Mouse (Mus musculus): Measurements from ENCODE around the gene Olfr12. TPM values are rescaled to one million over a fixed set of nuclear protein-coding genes. Genes with fewer than 3 reads are reported as not detected.

The Olfr12 gene
- polyA plus RNA-seq (2016; fragmentation: Nextera tagmentation; extraction: Ambion mirVana) = 0.18 TPM in 1 of 2 replicates, not detected in the other

DNA sequence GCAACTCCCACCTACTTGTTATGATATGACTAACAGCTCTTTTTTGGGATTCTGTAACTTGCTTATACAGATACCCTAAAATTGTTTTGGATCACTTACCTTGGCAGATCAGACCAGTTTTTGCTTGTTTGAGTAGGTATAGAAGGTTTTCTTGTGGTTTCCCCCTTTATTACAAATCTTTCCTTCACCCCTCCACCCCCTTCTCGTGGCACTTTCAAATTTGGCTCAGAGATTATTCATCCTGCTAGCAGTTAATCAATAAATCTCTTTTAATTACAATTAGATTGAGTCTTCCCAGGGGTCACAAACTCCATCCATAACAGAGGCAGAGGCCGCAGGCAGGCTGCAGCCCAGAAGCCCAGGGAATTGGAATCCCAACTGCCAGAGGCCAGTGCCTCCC lies at the start of gene Olfr12:
Gene Olfr12, plus strand, starts transcription at position 301 of the 400 bp plus-strand sequence.
- Histone ChIP-seq H3K4me3 (no peak within 1 kb of the TSS), H3K36me3 (no peaks in the 10 kb centered on the region), H3K27ac (no peak within 1 kb of the TSS), H3K27me3 (ENCODE audit: insufficient read depth, poor library complexity, severe bottlenecking) (peaks cover under 1% of the 10 kb centered on the region; the same call in 1 of the 2 replicates), H3K9me3 (no peaks in the 10 kb centered on the region), H3K4me1 (replicated peaks) (no peaks in the 10 kb centered on the region)
- WGBS = 65% methylated on average over 2 of the region's 2 CpGs
- DNase-seq (ENCODE audit: low spot score) = no peak

DNA sequence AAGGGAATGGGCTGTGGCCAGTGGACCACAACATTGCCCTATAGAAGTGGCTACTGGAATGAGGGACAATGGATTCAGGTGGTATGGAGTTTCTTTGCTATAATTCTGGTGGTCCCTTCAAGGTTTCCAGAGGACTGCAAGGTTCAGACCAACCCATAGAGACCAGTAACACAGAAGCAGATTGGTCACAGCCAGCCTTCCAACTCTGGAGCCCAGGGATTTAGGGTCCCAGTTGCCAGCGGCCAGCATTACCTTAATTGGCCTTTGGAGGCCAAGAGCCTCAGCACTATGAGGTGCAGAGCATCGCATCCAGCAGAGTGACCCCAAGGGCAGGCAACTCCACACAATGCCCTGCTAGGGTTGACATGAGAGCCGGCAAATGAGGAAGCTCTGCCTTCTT lies 46.6 kb upstream of the Olfr12 start, which contains the start of gene Olfr1413:
Gene Olfr1413, plus strand, starts transcription at position 301 of the 400 bp plus-strand sequence.
- Histone ChIP-seq H3K36me3 (no peaks in the 10 kb centered on the region), H3K9me3 (no peaks in the 10 kb centered on the region), H3K4me3 (no peak within 1 kb of the TSS), H3K27me3 (ENCODE audit: insufficient read depth, poor library complexity, severe bottlenecking) (no peaks in the 10 kb centered on the region), H3K27ac (no peak within 1 kb of the TSS), H3K4me1 (replicated peaks) (no peaks in the 10 kb centered on the region)
- DNase-seq (ENCODE audit: low spot score) = no peak
- WGBS = 93% methylated on average over 3 of the region's 3 CpGs

DNA sequence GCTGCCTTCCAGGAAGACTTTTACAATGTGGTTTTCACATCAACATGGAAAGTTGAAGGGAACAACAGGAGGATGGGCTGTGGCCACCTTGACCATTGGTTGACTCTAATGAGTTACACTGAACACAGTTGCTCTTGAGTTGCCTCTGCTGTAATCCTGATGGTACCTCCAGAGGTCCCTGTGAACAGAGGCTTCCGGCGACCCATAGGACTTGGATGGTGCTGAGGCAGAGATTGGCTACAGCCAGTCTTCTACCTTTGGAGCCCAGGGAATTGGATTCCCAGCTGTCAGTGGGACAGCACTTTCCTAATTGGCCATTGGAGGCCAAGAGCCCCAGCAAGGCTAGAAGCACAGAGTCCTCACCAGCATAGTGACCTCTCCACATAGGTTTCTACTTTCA lies 32.1 kb upstream of the Olfr12 start, which contains the start of gene Olfr1412:
Gene Olfr1412, plus strand, starts transcription at position 301 of the 400 bp plus-strand sequence.
- Histone ChIP-seq H3K9me3 (no peaks in the 10 kb centered on the region), H3K27me3 (ENCODE audit: insufficient read depth, poor library complexity, severe bottlenecking) (no peaks in the 10 kb centered on the region), H3K4me3 (no peak within 1 kb of the TSS), H3K36me3 (no peaks in the 10 kb centered on the region), H3K27ac (no peak within 1 kb of the TSS), H3K4me1 (replicated peaks) (no peaks in the 10 kb centered on the region)
- DNase-seq (ENCODE audit: low spot score) = no peak
- WGBS = 83% methylated on average over 2 of the region's 2 CpGs

DNA sequence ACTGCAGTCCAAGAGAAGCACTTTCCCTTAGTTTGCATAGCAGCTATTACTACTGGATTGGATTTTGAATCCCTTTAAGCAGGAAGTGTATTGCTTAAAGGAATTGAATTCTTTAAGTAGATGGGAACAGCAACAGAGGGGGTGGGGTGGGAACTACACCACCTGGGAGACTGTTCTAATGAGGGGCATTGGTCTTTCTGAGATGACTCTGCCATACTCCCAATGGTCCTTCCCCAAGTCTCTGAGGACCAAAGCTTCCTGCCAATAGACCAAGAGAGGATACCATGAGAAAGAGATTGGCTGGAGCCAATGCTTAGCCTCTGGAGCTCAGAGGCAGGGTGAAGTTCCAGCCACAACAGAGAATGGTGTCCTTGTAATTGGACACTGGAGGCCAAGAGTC lies 23.5 kb upstream of the Olfr12 start, which contains the start of gene Olfr1411:
Gene Olfr1411, plus strand, starts transcription at position 301 of the 400 bp plus-strand sequence.
- H3K36me3 ChIP-seq = no peaks in the 10 kb centered on the region
- H3K9me3 ChIP-seq = no peaks in the 10 kb centered on the region
- no peak within 1 kb of the TSS for H3K4me3 ChIP-seq
- no peak for DNase-seq (ENCODE audit: low spot score)
- H3K27me3 ChIP-seq (ENCODE audit: insufficient read depth, poor library complexity, severe bottlenecking) = no peaks in the 10 kb centered on the region
- H3K27ac ChIP-seq = no peak within 1 kb of the TSS
- H3K4me1 ChIP-seq (replicated peaks) = no peaks in the 10 kb centered on the region

DNA sequence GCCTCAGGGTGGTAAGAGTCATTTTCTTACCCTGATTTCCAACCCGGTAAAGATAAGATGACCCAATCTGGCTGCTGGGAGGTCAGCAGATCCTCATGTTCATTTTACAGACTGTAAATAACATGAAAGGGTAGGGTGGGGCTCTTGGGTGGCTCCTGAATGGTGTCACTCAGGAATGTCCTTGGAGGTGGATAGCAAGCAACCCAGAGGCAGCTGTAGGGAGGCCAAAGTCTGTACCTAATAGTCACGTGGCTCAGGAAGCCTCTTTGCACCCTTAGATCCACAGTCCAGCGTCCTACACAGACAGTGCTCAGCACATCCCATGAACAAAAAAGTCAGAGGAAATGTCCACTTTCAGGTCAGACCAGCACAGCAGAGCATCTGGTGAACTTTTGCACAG lies 21.6 kb upstream of the Olfr12 start:
- H3K27me3 ChIP-seq (ENCODE audit: insufficient read depth, poor library complexity, severe bottlenecking) = no peaks in the 10 kb centered on the region
- H3K27ac ChIP-seq = no peak overlapping the region
- no peak overlapping the region for H3K4me3 ChIP-seq
- no peaks in the 10 kb centered on the region for H3K9me3 ChIP-seq
- H3K36me3 ChIP-seq = no peaks in the 10 kb centered on the region
- no peaks in the 10 kb centered on the region for H3K4me1 ChIP-seq (replicated peaks)
- DNase-seq (ENCODE audit: low spot score) = no peak
- 86% methylated on average over 3 of the region's 3 CpGs for WGBS

DNA sequence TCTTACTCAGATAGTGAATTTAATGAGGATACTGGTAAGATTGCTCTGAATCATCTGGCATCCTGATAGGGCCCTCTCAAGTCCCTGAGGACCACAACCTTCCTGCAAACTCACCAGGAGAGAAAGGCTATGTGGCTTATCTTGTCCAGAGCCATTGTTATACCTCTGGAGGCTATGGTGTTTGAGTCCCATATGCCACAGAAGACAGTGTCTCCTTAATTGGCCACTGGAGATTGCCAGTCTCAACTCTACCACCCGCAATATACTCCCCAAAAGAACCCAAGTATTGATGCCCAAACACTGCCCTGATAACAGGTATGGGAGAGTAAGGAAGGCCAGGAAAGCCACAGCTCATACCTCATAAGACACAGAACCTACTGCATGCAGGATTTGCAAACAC lies 12.1 kb upstream of the Olfr12 start, which contains the start of gene Olfr1410:
Gene Olfr1410, plus strand, starts transcription at position 301 of the 400 bp plus-strand sequence.
- Histone ChIP-seq H3K9me3 (no peaks in the 10 kb centered on the region), H3K4me1 (replicated peaks) (no peaks in the 10 kb centered on the region), H3K27me3 (ENCODE audit: insufficient read depth, poor library complexity, severe bottlenecking) (no peaks in the 10 kb centered on the region), H3K36me3 (no peaks in the 10 kb centered on the region), H3K27ac (no peak within 1 kb of the TSS), H3K4me3 (no peak within 1 kb of the TSS)
- WGBS = 86% methylated on average over 1 of the region's 1 CpGs
- DNase-seq (ENCODE audit: low spot score) = no peak

DNA sequence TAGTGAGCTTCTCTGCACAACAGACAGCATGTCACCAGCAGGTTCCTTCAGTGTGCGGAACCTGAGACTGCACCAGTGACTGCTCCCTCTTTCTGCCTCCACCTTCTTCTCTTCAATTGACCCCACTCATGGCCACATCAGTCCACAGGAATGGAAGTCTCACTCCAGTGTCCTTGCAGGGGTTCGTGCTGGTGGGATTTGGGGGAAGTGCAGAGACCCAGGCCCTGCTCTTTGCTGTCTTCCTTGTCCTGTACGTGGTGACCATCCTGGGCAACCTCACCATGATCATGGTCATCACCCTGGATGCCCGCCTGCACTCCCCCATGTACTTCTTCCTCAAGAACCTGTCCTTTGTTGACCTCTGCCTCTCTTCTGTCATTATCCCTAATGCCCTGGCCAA lies 9.9 kb upstream of the Olfr12 start:
- Histone ChIP-seq H3K27me3 (ENCODE audit: insufficient read depth, poor library complexity, severe bottlenecking) (peaks cover 10% of the 10 kb centered on the region; the same call in 1 of the 2 replicates), H3K9me3 (no peaks in the 10 kb centered on the region), H3K27ac (no peak overlapping the region), H3K4me3 (no peak overlapping the region), H3K36me3 (no peaks in the 10 kb centered on the region), H3K4me1 (replicated peaks) (no peaks in the 10 kb centered on the region)
- DNase-seq (ENCODE audit: low spot score) = no peak
- 74% methylated on average over 4 of the region's 4 CpGs for whole genome bisulfite sequencing

DNA sequence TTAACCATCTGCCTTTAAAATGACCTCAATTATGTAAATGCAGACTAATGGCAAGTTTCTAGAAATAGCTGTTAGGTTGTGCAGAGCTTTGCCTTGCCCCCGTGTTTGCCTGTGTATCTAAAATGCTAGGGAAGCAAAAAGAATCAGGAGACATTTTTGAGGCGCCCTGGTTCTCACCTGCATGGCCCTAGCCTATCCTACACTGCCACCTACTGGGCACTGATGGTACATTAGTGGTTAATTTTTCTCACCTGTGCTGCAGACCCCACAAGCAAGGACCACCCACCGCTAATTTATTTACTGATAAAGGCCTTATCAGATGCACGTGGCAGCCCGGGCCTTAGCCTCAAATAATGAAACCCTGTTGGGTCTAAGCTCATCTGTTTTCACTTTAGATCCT lies 6.6 kb upstream of the Olfr12 start:
- Histone ChIP-seq H3K27me3 (ENCODE audit: insufficient read depth, poor library complexity, severe bottlenecking) (peaks cover 10% of the 10 kb centered on the region; the same call in 1 of the 2 replicates), H3K4me1 (replicated peaks) (no peaks in the 10 kb centered on the region), H3K36me3 (no peaks in the 10 kb centered on the region), H3K27ac (no peak overlapping the region), H3K9me3 (no peaks in the 10 kb centered on the region), H3K4me3 (no peak overlapping the region)
- WGBS = 10% methylated on average over 5 of the region's 5 CpGs
- peak; percentile 47 for DNase-seq (ENCODE audit: low spot score)

DNA sequence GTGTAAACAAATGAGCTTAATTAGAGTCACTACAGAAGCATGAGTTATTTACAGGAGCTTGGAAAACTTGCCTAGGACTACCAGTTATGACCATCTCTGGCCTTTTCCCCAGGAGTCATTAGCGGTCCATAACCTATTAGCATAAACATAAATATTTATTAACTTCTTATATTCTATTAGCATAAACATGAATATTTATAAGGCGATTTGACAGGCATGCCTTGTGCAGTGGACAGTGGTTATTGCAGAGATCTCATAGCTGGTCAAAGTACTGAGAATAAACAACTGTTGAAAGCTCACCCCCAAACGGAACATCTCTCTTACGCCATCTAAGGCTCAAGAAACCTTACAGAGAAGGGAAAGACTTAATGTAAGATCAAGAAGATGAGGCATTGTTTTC lies 4.4 kb upstream of the Olfr12 start:
- H3K36me3 ChIP-seq = no peaks in the 10 kb centered on the region
- H3K27me3 ChIP-seq (ENCODE audit: insufficient read depth, poor library complexity, severe bottlenecking) = peaks cover 10% of the 10 kb centered on the region; the same call in 1 of the 2 replicates
- H3K27ac ChIP-seq = no peak overlapping the region
- no peaks in the 10 kb centered on the region for H3K9me3 ChIP-seq
- no peak overlapping the region for H3K4me3 ChIP-seq
- 52% methylated on average over 4 of the region's 4 CpGs for whole genome bisulfite sequencing
- no peaks in the 10 kb centered on the region for H3K4me1 ChIP-seq (replicated peaks)
- no peak for DNase-seq (ENCODE audit: low spot score)

DNA sequence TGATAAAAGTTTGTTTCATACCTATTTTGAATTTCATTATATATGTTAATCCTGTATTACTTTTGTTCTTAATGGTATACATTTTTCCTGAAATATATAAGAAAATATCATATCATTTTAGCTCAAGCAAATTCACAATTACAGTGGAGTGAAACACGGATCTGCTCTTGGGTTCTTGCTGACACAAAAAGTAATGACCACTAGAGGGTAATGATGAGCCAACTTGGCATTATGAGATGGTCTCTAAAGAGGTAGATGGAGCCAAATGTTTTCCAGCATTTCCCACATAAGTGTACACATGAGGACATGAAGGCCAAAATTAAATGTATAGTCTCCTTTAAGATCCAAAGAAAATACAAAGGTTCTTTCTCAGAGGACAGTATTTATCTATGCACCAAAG lies 3.1 kb upstream of the Olfr12 start:
- WGBS = 7% methylated on average over 1 of the region's 1 CpGs
- H3K27ac ChIP-seq = no peak overlapping the region
- no peak overlapping the region for H3K4me3 ChIP-seq
- peaks cover 10% of the 10 kb centered on the region; the same call in 1 of the 2 replicates for H3K27me3 ChIP-seq (ENCODE audit: insufficient read depth, poor library complexity, severe bottlenecking)
- no peaks in the 10 kb centered on the region for H3K4me1 ChIP-seq (replicated peaks)
- H3K36me3 ChIP-seq = no peaks in the 10 kb centered on the region
- no peaks in the 10 kb centered on the region for H3K9me3 ChIP-seq
- DNase-seq (ENCODE audit: low spot score) = no peak

DNA sequence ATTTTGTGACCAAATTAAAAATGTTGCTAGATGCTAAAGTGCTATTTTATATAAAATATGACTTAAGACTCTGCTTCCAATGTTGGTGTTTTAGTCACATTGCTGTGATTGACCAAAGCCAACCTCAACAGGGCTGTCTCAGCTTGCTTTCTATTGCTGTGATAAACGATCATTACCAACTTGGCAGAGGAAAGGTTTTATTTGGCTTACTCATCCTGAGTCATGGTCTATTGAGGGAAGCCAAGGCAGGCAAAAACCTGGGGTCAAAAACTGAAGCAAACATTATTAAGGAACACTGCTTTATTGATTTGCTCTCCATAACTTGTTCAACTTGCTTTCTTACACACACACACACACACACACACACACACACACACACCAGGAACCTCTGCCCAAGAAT lies 1.5 kb upstream of the Olfr12 start:
- Histone ChIP-seq H3K27ac (no peak overlapping the region), H3K4me3 (no peak overlapping the region), H3K4me1 (replicated peaks) (no peaks in the 10 kb centered on the region), H3K9me3 (no peaks in the 10 kb centered on the region), H3K36me3 (no peaks in the 10 kb centered on the region), H3K27me3 (ENCODE audit: insufficient read depth, poor library complexity, severe bottlenecking) (peaks cover 10% of the 10 kb centered on the region; the same call in 1 of the 2 replicates)
- DNase-seq (ENCODE audit: low spot score) = no peak
- 84% methylated on average over 1 of the region's 1 CpGs for WGBS

DNA sequence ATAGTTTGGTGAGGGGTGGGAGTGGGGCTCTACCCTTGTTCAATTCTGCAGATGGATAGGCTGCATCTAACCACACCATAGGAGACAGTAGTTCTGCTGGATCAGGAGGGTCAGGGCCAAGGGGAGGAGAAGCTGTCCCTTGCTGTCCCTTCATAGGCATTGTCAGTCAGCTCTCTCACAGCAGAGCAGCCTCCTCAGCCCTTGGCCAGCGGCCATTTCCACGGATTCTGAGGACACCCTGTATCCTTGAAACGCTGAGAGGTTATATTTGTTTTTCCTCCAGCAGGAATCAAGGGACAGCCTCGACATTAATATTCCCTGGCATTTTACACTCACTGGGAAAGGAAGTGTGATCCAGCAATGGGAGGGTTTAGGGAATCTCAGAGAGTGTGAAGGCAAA lies 772 bp downstream of the Olfr12 start:
- H3K27me3 ChIP-seq (ENCODE audit: insufficient read depth, poor library complexity, severe bottlenecking) = no peaks in the 10 kb centered on the region; the same call in 1 of the 2 replicates
- WGBS = 75% methylated on average over 4 of the region's 4 CpGs
- H3K4me1 ChIP-seq (replicated peaks) = no peaks in the 10 kb centered on the region
- no peak for DNase-seq (ENCODE audit: low spot score)
- no peak overlapping the region for H3K4me3 ChIP-seq
- H3K27ac ChIP-seq = no peak overlapping the region
- no peaks in the 10 kb centered on the region for H3K9me3 ChIP-seq
- H3K36me3 ChIP-seq = no peaks in the 10 kb centered on the region

DNA sequence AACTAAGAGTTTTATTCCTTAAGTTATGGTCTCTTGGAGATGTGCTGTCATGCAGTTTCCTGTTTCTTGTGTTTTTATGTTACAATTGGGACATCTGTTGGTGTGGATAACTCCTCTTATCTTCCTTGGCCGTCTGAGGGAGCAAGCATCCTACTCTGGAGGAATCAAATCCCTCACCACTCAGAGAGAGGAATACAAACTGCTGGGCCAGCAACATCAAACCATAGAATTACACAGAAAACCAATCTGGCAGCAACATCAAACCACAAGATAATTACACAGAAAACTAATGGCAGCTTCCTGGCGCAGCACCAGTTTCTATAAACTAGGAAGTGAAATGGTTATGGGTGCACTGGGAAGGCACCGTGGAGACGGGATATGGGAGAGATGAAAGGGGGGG lies 10.6 kb downstream of the Olfr12 start:
- Histone ChIP-seq H3K36me3 (no peaks in the 10 kb centered on the region), H3K27ac (no peak overlapping the region), H3K9me3 (no peaks in the 10 kb centered on the region), H3K4me1 (replicated peaks) (no peaks in the 10 kb centered on the region), H3K27me3 (ENCODE audit: insufficient read depth, poor library complexity, severe bottlenecking) (no peaks in the 10 kb centered on the region), H3K4me3 (no peak overlapping the region)
- WGBS = 81% methylated on average over 4 of the region's 4 CpGs
- DNase-seq (ENCODE audit: low spot score) = no peak

DNA sequence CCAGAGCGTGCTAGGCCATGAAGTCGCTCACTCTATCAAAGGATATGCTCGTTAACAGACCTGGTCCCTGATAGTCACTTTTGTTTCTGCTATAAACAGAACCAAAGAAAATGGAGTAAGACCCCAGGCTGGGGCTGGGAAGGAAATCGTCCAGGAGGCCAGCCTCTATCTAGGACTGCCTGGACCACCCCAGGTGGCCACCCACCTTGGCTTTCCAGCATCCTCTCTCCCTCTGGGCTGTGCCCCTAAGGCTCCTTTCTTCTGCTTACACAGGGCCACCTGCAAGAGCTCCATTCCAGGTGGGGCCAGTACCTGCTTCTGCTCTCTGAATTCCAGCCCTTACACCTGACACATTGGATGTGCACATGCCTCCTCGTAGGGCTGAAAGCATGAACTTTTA lies 14.6 kb downstream of the Olfr12 start:
- no peaks in the 10 kb centered on the region for H3K27me3 ChIP-seq (ENCODE audit: insufficient read depth, poor library complexity, severe bottlenecking)

More for the DNA sequence above, 14.6 kb downstream of the Olfr12 start:
- H3K36me3 ChIP-seq = peaks cover 19% of the 10 kb centered on the region
- no peak overlapping the region for H3K27ac ChIP-seq
- H3K9me3 ChIP-seq = no peaks in the 10 kb centered on the region
- no peak overlapping the region for H3K4me3 ChIP-seq
- no peak for DNase-seq (ENCODE audit: low spot score)
- 83% methylated on average over 5 of the region's 5 CpGs for WGBS
- H3K4me1 ChIP-seq (replicated peaks) = peaks cover 10% of the 10 kb centered on the region

Measured in hindbrain, embryonic 10.5 days (tissue).